Mouse (Mus musculus): Measurements from ENCODE around the gene Amotl1. TPM values are rescaled to one million over a fixed set of nuclear protein-coding genes. Genes with fewer than 3 reads are reported as not detected.
A peak's percentile ranks its signal among the peaks of the same experiment; 100 is the strongest.

Gene Amotl1
- total RNA-seq, 2 experiments from 2014 or later: 19.1 to 25.1 TPM

GRCm38 (mm10) chr9:14559430-14559829, 85.4 kb downstream of the Amotl1 start:
- DNase-seq (ENCODE audit: low spot score in 2 of 2): peak; percentile 7 to 20

GRCm38 (mm10) chr9:14558332-14558731, 86.5 kb downstream of the Amotl1 start:
- no peak for DNase-seq (ENCODE audit: low spot score in 2 of 2)

GRCm38 (mm10) chr9:14548366-14548761, 96.5 kb downstream of the Amotl1 start:
- DNase-seq (ENCODE audit: low spot score in 2 of 2): no peak

DNA sequence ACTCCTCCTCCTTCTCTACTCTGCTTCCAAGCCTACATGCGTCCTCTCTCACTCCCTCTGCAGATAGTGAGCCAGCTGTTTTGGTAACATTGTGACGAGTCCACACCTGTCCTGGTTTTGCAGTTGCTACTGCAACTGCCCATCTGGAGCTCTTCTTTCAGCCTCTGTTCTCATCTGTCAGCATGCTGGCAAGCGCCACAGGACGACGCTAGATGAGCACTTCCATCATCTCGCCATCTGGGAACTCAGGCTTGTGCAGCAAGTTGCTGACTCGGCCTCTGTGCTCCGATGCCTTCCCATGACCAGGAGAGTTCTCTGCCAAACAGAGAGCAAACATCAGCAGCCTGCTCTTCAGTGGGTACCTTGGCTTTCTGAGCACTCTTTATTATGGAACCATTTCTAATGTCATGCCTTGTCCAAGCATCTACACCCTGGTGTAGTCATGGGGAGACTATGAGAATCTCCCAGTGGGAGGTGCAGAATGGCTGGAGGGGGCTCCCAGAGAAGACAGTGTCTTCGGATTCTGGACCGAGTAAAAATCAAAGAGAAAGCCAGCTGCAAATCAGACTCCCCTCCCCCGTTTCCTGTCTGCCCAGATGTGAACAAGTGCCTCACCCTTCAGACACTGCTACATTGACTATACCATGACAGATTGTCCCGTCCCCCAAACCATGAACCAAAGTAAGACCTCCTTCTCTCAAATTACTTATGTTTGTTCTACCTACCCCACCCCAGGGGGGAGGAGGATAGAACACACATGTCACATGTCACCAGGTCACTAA, 97.1 kb downstream of the Amotl1 start:
- DNase-seq (ENCODE audit: low spot score in 2 of 2): no peak

- no peak for DNase-seq (ENCODE audit: low spot score in 2 of 2)
Measured at GRCm38 (mm10) chr9:14544034-14544757, 100.7 kb downstream of the Amotl1 start.

DNA sequence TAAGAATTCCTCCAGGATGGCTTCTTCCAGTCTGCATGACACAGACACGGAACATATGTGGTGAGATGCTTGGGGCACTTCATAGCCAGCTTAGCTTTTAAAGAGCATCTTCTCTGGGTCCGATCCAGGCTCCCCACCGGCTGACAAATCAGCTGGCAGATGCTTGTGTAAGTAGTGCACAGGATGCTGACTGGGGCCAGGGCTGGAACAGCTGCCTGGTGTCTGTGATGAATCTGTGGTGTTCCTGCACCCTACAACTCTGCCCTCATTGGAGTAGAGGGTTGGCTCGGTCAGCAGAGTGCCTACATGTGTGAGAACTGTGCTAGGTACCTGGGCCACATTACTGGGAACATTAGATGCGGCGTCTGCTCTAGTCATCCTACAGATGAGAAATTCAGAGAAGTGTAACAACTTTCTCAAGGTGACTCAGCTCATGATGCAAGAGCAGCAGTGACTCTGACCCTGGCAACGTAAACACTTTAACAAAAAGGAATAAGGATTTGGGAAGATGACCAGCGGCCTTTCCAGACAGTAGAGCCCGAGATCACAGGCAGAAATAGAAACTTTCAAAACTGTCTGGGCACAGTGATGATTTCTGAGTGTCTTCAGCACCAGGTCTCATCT, 109.9 kb downstream of the Amotl1 start:
- DNase-seq (ENCODE audit: low spot score in 2 of 2): no peak

DNA sequence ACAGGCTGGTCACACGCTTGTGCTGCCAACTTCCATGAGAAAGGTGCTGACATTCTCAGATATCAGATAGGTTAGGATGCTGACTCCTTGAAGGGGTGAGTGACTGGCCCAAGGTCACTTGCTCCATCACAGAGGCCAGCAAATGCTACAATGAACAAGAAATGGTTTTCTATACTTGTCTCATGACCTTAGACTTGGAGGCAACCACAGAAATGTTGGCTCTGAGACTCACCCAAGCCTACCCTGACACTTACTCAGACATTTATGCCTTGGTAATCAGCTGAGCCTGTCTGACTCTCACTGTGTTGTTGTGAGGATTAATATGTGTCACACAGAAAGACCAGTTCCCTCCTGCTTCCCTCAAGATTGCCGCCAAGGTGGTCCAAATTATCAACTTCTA, 111.2 kb downstream of the Amotl1 start:
- DNase-seq (ENCODE audit: low spot score in 2 of 2): no peak

DNA sequence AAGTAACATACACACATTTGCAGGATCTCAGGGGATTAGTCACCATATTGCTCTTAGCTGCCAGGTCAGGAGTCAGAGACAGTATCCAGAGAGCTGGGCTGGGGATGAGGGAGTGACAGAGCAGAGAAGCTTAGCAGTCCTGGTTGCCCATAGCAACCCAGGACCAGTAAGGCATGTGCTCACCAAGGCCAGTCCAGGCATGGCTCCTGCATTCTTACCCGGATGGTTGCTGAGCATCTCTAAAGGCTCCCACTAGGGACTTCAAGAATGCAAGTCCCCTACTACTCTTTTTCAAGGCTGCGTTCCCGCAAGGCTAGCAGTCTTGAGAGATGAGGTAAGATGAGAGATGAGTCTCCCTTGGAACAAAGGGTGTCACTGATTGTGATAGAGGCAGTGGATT, 112.6 kb downstream of the Amotl1 start:
- DNase-seq (ENCODE audit: low spot score in 2 of 2): no peak

GRCm38 (mm10) chr9:14530004-14530403, 114.9 kb downstream of the Amotl1 start:
- DNase-seq (ENCODE audit: low spot score in 2 of 2): no peak

DNA sequence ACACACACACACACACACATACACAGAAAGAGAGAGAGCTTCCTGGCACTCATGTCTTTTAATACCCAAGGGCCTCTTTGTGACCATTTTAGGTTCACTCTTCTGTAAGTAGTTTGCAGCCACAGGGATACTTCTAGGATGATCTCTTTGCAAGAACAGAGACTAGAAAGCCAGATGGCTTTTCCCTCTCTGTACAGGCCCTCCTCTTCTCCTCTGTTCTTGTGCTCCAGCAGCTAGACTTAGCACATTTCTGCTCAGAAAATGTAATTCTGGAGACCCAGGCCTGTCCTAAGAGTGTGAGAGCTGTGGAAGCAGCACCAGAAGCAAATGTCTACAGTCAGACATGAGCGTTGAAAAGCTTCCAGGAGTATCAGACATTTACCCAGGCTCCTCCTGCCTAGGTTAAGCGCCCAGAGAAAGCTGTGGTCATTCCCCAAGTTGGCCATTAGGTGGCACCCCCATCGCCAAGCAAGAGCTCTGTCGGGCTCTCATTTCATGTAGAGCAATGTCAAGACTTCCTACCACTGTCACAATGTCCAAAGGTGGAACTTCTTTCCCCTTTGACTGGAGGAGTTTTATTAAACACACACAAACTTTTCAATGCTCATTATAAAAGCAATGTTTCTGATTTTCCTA, 121.3 kb downstream of the Amotl1 start:
- peak; percentile 79 to 86 for DNase-seq (ENCODE audit: low spot score in 2 of 2)

DNA sequence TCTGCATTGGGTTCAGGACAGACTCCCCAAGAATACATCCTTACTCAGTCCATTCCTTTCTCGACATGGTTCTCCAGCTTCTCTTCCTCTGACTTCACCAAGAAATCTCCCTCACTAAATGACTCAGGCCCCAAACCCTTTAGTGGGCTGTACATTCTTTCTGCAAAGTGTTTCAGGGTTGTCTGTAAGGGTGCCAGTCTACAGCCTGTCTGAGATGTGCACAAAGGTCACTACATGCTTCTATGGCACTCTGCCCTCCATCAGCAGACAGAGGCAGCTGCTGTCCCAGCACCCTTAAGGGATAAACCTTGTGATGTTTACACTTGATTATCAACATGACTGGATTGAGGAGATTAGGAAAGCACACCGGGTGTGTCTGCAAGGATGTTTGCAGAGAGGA, 123.2 kb downstream of the Amotl1 start:
- no peak for DNase-seq (ENCODE audit: low spot score in 2 of 2)

DNA sequence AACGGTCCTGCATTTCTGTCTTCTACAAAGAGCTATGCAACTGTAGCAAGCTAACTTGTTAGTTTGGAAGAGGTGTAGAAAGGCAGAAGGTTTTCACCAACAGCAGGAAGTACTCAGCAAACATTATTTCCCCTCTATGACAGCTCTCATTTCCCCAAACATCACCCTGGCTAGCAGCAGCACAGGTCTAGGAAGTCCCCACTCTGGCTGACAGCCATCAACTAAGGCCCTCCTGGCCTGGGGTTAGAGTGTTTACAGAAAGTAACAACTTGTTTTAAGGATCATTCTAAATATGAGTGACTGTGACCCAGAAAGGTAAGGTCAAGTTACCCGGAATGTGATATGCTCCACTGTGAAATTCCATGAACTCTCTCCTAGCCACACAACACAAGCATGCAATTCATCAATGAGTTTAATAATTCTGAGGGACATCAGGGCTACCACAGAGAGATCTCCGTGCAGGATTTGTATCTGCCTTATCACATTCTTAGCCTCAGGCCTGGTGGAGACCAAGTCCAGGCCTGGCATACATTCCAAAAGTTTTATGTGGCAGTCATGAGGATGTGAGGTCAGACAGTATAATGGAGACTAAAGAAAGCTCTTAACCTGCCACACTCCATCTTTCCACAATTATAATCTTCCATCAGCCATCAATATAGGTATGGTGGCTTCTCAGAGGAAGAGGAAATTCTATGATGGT, 123.7 kb downstream of the Amotl1 start:
- no peak for DNase-seq (ENCODE audit: low spot score in 2 of 2)

GRCm38 (mm10) chr9:14518105-14518504, 126.8 kb downstream of the Amotl1 start:
- DNase-seq (ENCODE audit: low spot score in 2 of 2): no peak

- DNase-seq (ENCODE audit: low spot score in 2 of 2): no peak
Measured at GRCm38 (mm10) chr9:14517296-14517695, 127.6 kb downstream of the Amotl1 start.

- peak in 1 of 2 experiments; percentile 19 for DNase-seq (ENCODE audit: low spot score in 2 of 2)
Measured at GRCm38 (mm10) chr9:14512633-14513445, 132.0 kb downstream of the Amotl1 start.

- no peak for DNase-seq (ENCODE audit: low spot score in 2 of 2)
Measured at GRCm38 (mm10) chr9:14500916-14501424, 143.9 kb downstream of the Amotl1 start.

DNA sequence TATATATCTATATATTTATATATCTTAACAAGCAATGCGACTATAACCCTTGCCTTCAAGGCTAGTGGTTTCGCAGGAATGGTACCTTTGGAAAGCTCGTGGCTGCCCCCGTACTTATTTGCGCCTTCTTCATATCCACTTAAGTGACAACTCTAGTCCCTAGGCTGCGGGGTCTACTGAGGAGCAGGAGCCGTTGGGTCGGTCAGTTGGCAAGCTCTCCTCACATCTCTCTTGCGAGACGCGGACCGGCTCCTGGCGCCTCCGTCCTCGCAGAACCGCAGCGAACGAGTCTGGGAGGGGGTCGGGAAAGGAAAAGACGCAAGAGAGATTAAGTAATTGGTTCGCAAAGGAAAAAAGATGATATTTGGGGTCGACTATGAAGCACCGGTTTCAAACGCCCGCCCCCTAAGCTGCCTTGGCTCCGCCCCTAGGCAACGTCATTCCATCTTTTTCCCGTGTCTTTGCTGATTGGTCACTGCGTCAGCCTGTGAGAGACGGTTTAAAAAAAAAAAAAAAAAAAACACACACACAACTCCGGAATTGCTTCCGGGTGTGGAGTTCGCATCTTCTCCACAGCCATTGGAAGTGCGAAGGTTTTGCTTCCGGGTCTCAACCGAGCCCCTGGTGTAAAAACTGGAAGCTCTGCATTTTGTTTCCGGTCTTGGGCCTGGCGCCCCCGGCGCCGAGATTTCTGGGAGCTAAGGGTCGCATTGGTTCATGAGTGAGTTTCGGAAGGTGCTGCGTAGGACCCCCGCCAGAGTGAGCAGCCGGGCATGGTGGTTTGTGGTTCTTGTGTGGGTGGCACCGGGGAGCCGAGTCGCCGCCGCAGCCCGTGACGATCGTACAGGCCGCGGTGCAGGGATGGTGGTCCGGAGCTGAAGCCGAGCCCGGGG, 144.6 kb downstream of the Amotl1 start, which contains the start of the genes Kdm4d and Cwc15:
Gene Kdm4d (minus strand): TSS at position 460 of the 893 bp plus-strand sequence.
Gene Cwc15 (plus strand): TSS at position 595 of the 893 bp plus-strand sequence.
- DNase-seq (ENCODE audit: low spot score in 2 of 2): peak; percentile 91 to 98

DNA sequence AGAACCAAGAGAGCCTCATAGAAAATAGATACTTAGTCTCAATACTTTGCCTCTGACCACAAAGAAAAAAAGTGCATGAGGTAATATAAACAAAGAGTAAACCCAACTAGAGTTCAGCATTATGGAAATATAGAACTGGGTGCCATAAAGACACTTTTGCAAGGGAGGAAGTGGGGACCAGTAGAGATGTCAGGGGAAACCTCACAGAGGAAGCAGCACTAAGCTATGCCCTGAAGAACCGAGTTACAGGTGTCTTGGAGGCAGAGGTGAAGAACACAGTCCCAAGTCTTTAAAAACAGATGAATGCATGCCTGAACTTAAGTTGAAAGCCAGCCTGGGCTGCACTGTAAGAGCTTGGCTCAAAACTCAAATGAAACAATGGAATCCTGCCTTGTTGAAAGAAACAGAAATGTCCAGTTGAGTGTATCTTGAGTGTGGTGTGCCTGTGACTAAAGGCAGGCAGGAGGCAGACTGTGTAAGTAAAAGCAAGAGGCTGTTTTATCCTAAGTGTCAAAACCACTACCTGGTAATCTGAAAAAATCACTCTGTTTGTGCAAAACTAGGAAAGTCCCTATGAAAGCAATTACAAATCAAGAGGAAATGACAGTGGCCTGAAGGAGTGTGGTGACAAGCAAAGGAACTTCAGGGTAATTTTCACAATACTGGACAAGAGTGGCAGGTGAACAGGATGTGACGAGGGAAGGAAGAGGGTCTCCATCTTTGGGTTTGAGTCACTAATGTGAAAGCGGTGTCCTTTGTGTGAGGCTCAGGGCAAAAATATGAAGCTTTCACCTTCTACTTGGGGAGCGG, 145.8 kb downstream of the Amotl1 start:
- no peak for DNase-seq (ENCODE audit: low spot score in 2 of 2)
